Mouse (Mus musculus) myocyte (in vitro differentiated cells): ENCODE measurements around the gene Adck2.

ENCODE experiments used
- E2F4 ChIP-seq: IDR thresholded peaks from one replicate; pipeline ENCODE4 v1.6.1; 2011; ENCODE audit warnings: mild to moderate bottlenecking, control low read depth, moderate library complexity; ENCODE audit not compliant: insufficient read depth
- MAX ChIP-seq: IDR thresholded peaks from one replicate; pipeline ENCODE4 v1.6.1; 2011; ENCODE audit warnings: low read depth, mild to moderate bottlenecking, control low read depth
- MYOD1 ChIP-seq, 3 experiments: IDR thresholded peaks; one replicate each; pipeline ENCODE4 v1.6.1; 2011; ENCODE audit warnings: control low read depth in 2 of 3, low read depth in 2 of 3, mild to moderate bottlenecking in 2 of 3, moderate library complexity in 1 of 3; ENCODE audit not compliant: insufficient read length in 2 of 3, control insufficient read depth in 1 of 3
- MYOG ChIP-seq, 3 experiments: IDR thresholded peaks; one replicate each; pipeline ENCODE4 v1.6.1; 2011; ENCODE audit warnings: control low read depth in 2 of 3, low read depth in 2 of 3, mild to moderate bottlenecking in 2 of 3; ENCODE audit not compliant: insufficient read length in 2 of 3, control insufficient read depth in 1 of 3, insufficient read depth in 1 of 3
- POLR2A ChIP-seq: IDR thresholded peaks from one replicate; pipeline ENCODE4 v1.6.1; 2011; ENCODE audit warnings: low read depth, mild to moderate bottlenecking, control low read depth, moderate library complexity; ENCODE audit not compliant: insufficient read length
- POLR2AphosphoS2 ChIP-seq: IDR thresholded peaks from one replicate; pipeline ENCODE4 v1.6.1; 2011; ENCODE audit warnings: low read depth, control low read depth; ENCODE audit not compliant: insufficient read length
- REST ChIP-seq: IDR thresholded peaks from one replicate; pipeline ENCODE4 v1.6.1; 2011; ENCODE audit warnings: mild to moderate bottlenecking, control low read depth, moderate library complexity; ENCODE audit not compliant: insufficient read depth, insufficient read length
- SRF ChIP-seq: IDR thresholded peaks from one replicate; pipeline ENCODE4 v1.6.1; 2011; ENCODE audit warnings: low read depth; ENCODE audit not compliant: control insufficient read depth, insufficient read length
- TCF12 ChIP-seq: IDR thresholded peaks from one replicate; pipeline ENCODE4 v1.6.1; 2011; ENCODE audit warnings: mild to moderate bottlenecking, control low read depth; ENCODE audit not compliant: poor library complexity, insufficient read depth, severe bottlenecking
- TCF3 ChIP-seq: IDR thresholded peaks from one replicate; pipeline ENCODE4 v1.6.1; 2011; ENCODE audit warnings: low read depth, control low read depth; ENCODE audit not compliant: insufficient read length
- USF1 ChIP-seq: IDR thresholded peaks from one replicate; pipeline ENCODE4 v1.6.1; 2011; ENCODE audit warnings: low read depth, mild to moderate bottlenecking, control low read depth, moderate library complexity

DNA sequence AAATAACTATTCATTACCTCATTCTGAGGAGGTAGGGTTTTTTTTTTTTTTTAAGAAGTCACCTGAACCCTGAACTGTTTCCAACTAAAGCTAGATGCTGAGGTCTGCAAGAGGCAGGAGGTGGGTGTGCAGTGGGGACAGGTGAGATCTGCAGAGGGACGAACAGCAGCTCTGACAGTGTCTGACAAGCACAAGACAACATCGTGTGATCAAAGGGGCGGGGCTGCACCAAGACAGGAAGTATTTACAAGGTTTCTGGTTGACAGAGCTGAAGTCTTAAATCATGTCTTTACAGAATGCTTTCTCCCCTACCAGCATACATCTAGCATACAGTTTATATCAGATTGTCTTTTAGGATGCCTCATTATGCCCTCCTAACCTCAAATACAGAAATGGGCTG, 33.2 kb downstream of the Adck2 start:
- TF ChIP-seq POLR2A (no peak), USF1 (no peak), MYOG (IDR thresholded peaks at IDR 0.05; ENCODE audit: control insufficient read depth in 1 of 3, insufficient read depth in 1 of 3, insufficient read length in 2 of 3, low read depth in 2 of 3) (no peak), MAX (no peak), E2F4 (no peak), TCF12 (no peak), POLR2AphosphoS2 (no peak), TCF3 (no peak), SRF (no peak), MYOD1 (IDR thresholded peaks at IDR 0.05; ENCODE audit: control insufficient read depth in 1 of 3, insufficient read length in 2 of 3, low read depth in 2 of 3) (no peak), REST (no peak)
